ENCODE assay signal across 33 mouse cellular contexts in the genomic region with DNA sequence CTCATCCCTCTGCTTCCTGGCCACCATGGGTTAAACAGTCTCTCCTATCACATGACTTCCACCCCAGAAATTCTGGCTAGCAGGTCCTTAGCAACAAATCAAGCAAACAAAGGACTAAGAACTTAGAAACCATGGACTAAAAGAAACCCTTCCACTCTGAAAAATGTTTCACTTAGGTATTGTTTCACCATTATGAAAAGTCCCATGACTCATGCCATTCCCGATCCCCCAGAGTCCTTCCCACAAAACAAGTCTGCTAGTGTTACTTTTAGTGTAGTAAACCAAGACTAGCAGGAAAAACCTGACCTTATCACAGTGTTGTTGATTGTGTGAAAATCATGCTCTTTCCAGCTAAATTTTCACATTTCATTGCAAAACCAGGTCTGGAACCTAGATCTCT. TPM values are rescaled to one million over a fixed set of nuclear protein-coding genes. Genes with fewer than 3 reads are reported as not detected.
DNase-seq lines count a peak whose midpoint lies in the region; ATAC-seq and TF ChIP-seq lines count a peak whose summit lies in the region.
"Had no signal": no experiment of that assay in that cellular context is flagged by ENCODE, and none has a peak within 500 bp of the region (broad histone marks: within the 10 kb centered on the region; RNA-seq: fewer than 3 reads in every experiment).

No protein-coding gene starts in this region.

- no peak for DNase-seq in Patski (ENCODE audit: low read depth, low spot score)
- no peak for DNase-seq in heart, adult 2 months
- DNase-seq in gastrocnemius, adult 2 months = no peak
- no peak for DNase-seq in layer of hippocampus, adult 9-11 months
- DNase-seq: adrenal gland, adult 8-10 months; adrenal gland, postnatal 25 days; B cell, adult 2 months; cerebellum, adult 11-12 months; cerebellum, adult 8-10 months; cerebellum, postnatal 10 days; cerebellum, postnatal 36 days; embryo, embryonic 11 days; forebrain, postnatal 0 days; gastrocnemius, postnatal 10 days; gastrocnemius, postnatal 36 days; heart, postnatal 10 days; heart, postnatal 36 days; kidney, adult 2 months had no signal

- H3K9ac ChIP-seq in heart, adult 2 months (ENCODE audit: low read depth, low read length) = no peak overlapping the region
- H3K9ac ChIP-seq: embryonic facial prominence, embryonic 13.5 days; forebrain, embryonic 13.5 days; forebrain, postnatal 0 days; heart, embryonic 12.5 days; heart, embryonic 15.5 days; hindbrain, embryonic 13.5 days had no signal

- H3K27me3 ChIP-seq in C2C12 (ENCODE audit: control insufficient read depth, insufficient read depth, insufficient read length) (no peaks in the 10 kb centered on the region), Patski (peaks cover 2% of the 10 kb centered on the region), myocyte (ENCODE audit: control insufficient read depth, insufficient read depth, insufficient read length) (no peaks in the 10 kb centered on the region)
- H3K27me3 ChIP-seq in heart, adult 2 months (ENCODE audit: control insufficient read depth, insufficient read depth, low read length) = no peaks in the 10 kb centered on the region
- H3K27me3 ChIP-seq: embryonic facial prominence, embryonic 13.5 days; forebrain, embryonic 13.5 days; heart, embryonic 12.5 days; heart, embryonic 15.5 days; hindbrain, embryonic 13.5 days had no signal

- no peak for TF ChIP-seq POLR2A in myocyte (IDR thresholded peaks at IDR 0.05; ENCODE audit: insufficient read length, low read depth)
- TF ChIP-seq POLR2A in heart, adult 2 months (IDR thresholded peaks at IDR 0.05; ENCODE audit: insufficient read depth, low read depth, low read length) = no peak

- H3ac ChIP-seq in C2C12 (ENCODE audit: control insufficient read depth, insufficient read length, low read depth) = no peak overlapping the region
- H3ac ChIP-seq in myocyte (ENCODE audit: control insufficient read depth, insufficient read length) = no peak overlapping the region

- TF ChIP-seq CTCF in C2C12 (IDR thresholded peaks at IDR 0.05; ENCODE audit: control insufficient read depth, insufficient read depth, insufficient read length) (no peak), Patski (IDR thresholded peaks at IDR 0.05) (no peak)
- no peak for TF ChIP-seq CTCF in heart, adult 2 months (IDR thresholded peaks at IDR 0.05)
- TF ChIP-seq CTCF in gastrocnemius, adult 2 months (IDR thresholded peaks at IDR 0.05) = no peak

- H3K4me2 ChIP-seq in myocyte (ENCODE audit: low read depth) = peak overlapping the region; percentile 4
- H3K4me2 ChIP-seq: embryonic facial prominence, embryonic 13.5 days; forebrain, embryonic 13.5 days; heart, embryonic 12.5 days; heart, embryonic 15.5 days; hindbrain, embryonic 13.5 days had no signal

- H3K36me3 ChIP-seq in C2C12 (ENCODE audit: control insufficient read depth, insufficient read depth) = no peaks in the 10 kb centered on the region
- H3K36me3 ChIP-seq in myocyte (ENCODE audit: control insufficient read depth, insufficient read depth) = no peaks in the 10 kb centered on the region
- H3K36me3 ChIP-seq in heart, adult 2 months (ENCODE audit: control insufficient read depth, insufficient read depth, low read length) = no peaks in the 10 kb centered on the region
- H3K36me3 ChIP-seq: embryonic facial prominence, embryonic 10.5 days; embryonic facial prominence, embryonic 13.5 days; forebrain, embryonic 10.5 days; heart, embryonic 12.5 days; heart, embryonic 15.5 days; hindbrain, embryonic 10.5 days; hindbrain, embryonic 13.5 days had no signal

- H3K27ac ChIP-seq in heart, adult 2 months = no peak overlapping the region
- no peak overlapping the region for H3K27ac ChIP-seq in gastrocnemius, adult 2 months
- H3K27ac ChIP-seq: embryonic facial prominence, embryonic 10.5 days; embryonic facial prominence, embryonic 13.5 days; forebrain, embryonic 10.5 days; forebrain, embryonic 13.5 days; heart, embryonic 15.5 days; hindbrain, embryonic 10.5 days; hindbrain, embryonic 13.5 days had no signal

- in situ Hi-C loops in Patski (cut with MboI; ENCODE audit: low pct_unique_long_range_greater_than_20kb) = no loop called here

- 58% methylated on average over 1 of the region's 1 CpGs for WGBS in heart, adult 2 months

- H3K4me1 ChIP-seq in heart, adult 2 months (ENCODE audit: control insufficient read depth, insufficient read depth, low read length) = no peaks in the 10 kb centered on the region
- H3K4me1 ChIP-seq: embryonic facial prominence, embryonic 10.5 days; embryonic facial prominence, embryonic 13.5 days; forebrain, embryonic 10.5 days; forebrain, embryonic 13.5 days; heart, embryonic 12.5 days; heart, embryonic 15.5 days; hindbrain, embryonic 10.5 days; hindbrain, embryonic 13.5 days had no signal

- H3K79me3 ChIP-seq in C2C12 (ENCODE audit: low read depth) = no peaks in the 10 kb centered on the region

- H3K4me3 ChIP-seq in C2C12 (ENCODE audit: insufficient read depth, poor library complexity, severe bottlenecking) = no peak overlapping the region
- no peak overlapping the region for H3K4me3 ChIP-seq in myocyte
- H3K4me3 ChIP-seq in heart, adult 2 months = no peak overlapping the region
- H3K4me3 ChIP-seq in gastrocnemius, adult 2 months = no peak overlapping the region
- H3K4me3 ChIP-seq: embryonic facial prominence, embryonic 10.5 days; embryonic facial prominence, embryonic 13.5 days; erythroblast, embryonic 14.5 days; forebrain, embryonic 10.5 days; forebrain, embryonic 13.5 days; heart, embryonic 12.5 days; heart, embryonic 15.5 days; hindbrain, embryonic 10.5 days; hindbrain, embryonic 13.5 days had no signal

- H3K79me2 ChIP-seq in C2C12 (ENCODE audit: control insufficient read depth, insufficient read depth) = no peaks in the 10 kb centered on the region
- no peaks in the 10 kb centered on the region for H3K79me2 ChIP-seq in myocyte (ENCODE audit: control insufficient read depth, insufficient read depth)
- H3K79me2 ChIP-seq in heart, adult 2 months (replicated peaks; ENCODE audit: control insufficient read depth, insufficient read depth, low read length) = no peaks in the 10 kb centered on the region

- intact Hi-C loops in heart, adult 2 months (cut with DNase I) = no loop called here
- intact Hi-C loops in gastrocnemius, adult 2 months (cut with DNase I) = no loop called here

- ATAC-seq in Patski = peak; percentile 44
- ATAC-seq: CD4-positive, CD25-positive, alpha-beta regulatory T cell, adult 4 months; forebrain, embryonic 13.5 days; forebrain, postnatal 0 days; intestine, postnatal 0 days had no signal

- CTCF ChIA-PET in Patski (lab: Charles Lee) = interaction anchor here (0.8 kb wide), 1 partner anchor 8 kb away, joined by 3 read pairs; no protein-coding TSS in a partner anchor

- no peak for TF ChIP-seq EP300 in heart, adult 2 months (IDR thresholded peaks at IDR 0.05; ENCODE audit: insufficient read depth, low read depth, low read length)

- POLR2A ChIA-PET in Patski (lab: Charles Lee) = no interaction called here

TF ChIP-seq in C2C12, 6 proteins besides CTCF, POLR2A, EP300 and RAD21:
- TF ChIP-seq FOSL1 (IDR thresholded peaks at IDR 0.05; ENCODE audit: insufficient read depth, low read length, poor library complexity, severe bottlenecking) = no peak
- no peak for TF ChIP-seq CEBPB (IDR thresholded peaks at IDR 0.05; ENCODE audit: low read depth)
- TF ChIP-seq MAX (IDR thresholded peaks at IDR 0.05) = no peak
- peak; percentile 61 for TF ChIP-seq USF1 (IDR thresholded peaks at IDR 0.05; ENCODE audit: low read depth)

TF ChIP-seq in myocyte, 11 proteins besides CTCF, POLR2A, EP300 and RAD21:
- 0 out of 2 replicates have a peak, but pooled peaks have one; percentile 0 for TF ChIP-seq CEBPB (IDR thresholded peaks at IDR 0.05; ENCODE audit: insufficient read depth, poor library complexity, severe bottlenecking)
- TF ChIP-seq USF1 (IDR thresholded peaks at IDR 0.05; ENCODE audit: low read depth) = peak; percentile 43
- TF ChIP-seq SRF (IDR thresholded peaks at IDR 0.05; ENCODE audit: control insufficient read depth, insufficient read length, low read depth) = no peak
- TF ChIP-seq POLR2AphosphoS2 (IDR thresholded peaks at IDR 0.05; ENCODE audit: insufficient read length, low read depth) = no peak
- TF ChIP-seq E2F4 (IDR thresholded peaks at IDR 0.05; ENCODE audit: insufficient read depth) = no peak
- TF ChIP-seq MAX (IDR thresholded peaks at IDR 0.05; ENCODE audit: low read depth) = no peak
- no peak for TF ChIP-seq TCF12 (IDR thresholded peaks at IDR 0.05; ENCODE audit: insufficient read depth, poor library complexity, severe bottlenecking)
- no peak for TF ChIP-seq REST (IDR thresholded peaks at IDR 0.05; ENCODE audit: insufficient read depth, insufficient read length)
- TF ChIP-seq MYOD1 (IDR thresholded peaks at IDR 0.05; ENCODE audit: control insufficient read depth in 1 of 3, insufficient read length in 2 of 3, low read depth in 2 of 3) = no peak
- no peak for TF ChIP-seq TCF3 (IDR thresholded peaks at IDR 0.05; ENCODE audit: insufficient read length, low read depth)

RNA-seq across cellular contexts. Expression of a gene that starts 51.0 kb away (rescaled TPM):
- polyA plus RNA-seq in C2C12 (2012; fragmentation: generic; extraction: Trizol) (0.39 TPM), Patski (2021) (0.09 TPM), myocyte (2012; fragmentation: generic; extraction: Trizol) (0.38 TPM)
- total RNA-seq in heart, adult 2 months (2021) = not detected
- not detected in 2 replicates for polyA plus RNA-seq in heart, adult 2 months (2012; rRNA removed)
- not detected for total RNA-seq in gastrocnemius, adult 2 months (2021)
- total RNA-seq: adrenal gland, adult 8-10 months; adrenal gland, postnatal 25 days; gastrocnemius, postnatal 10 days; gastrocnemius, postnatal 36 days; granulocyte monocyte progenitor cell, adult 5-6 weeks; heart, postnatal 10 days; heart, postnatal 36 days; MEL had no signal
- polyA plus RNA-seq: CD4-positive, CD25-positive, alpha-beta regulatory T cell, adult 4 months; erythroblast, embryonic 14.5 days; forebrain, embryonic 13.5 days; forebrain, postnatal 0 days; hindbrain, embryonic 13.5 days had no signal
